Mouse (Mus musculus): ENCODE results near the gene Agfg2.

Agfg2 gene

GRCm38 (mm10) chr5:137684294-137685123, at the start of gene Agfg2:
Agfg2 (minus strand) TSS chr5:137684726.
- DNase-seq: peak; percentile 99

GRCm38 (mm10) chr5:137733638-137734288, 49.2 kb upstream of the Agfg2 start:
- DNase-seq: no peak

- DNase-seq: no peak
Observed at GRCm38 (mm10) chr5:137726767-137727166, 42.2 kb upstream of the Agfg2 start.

- no peak for DNase-seq
Observed at GRCm38 (mm10) chr5:137723840-137724239, 39.3 kb upstream of the Agfg2 start.

- peak; percentile 86 for DNase-seq
Observed at GRCm38 (mm10) chr5:137720558-137721164, 36.1 kb upstream of the Agfg2 start.

GRCm38 (mm10) chr5:137719088-137719487, 34.6 kb upstream of the Agfg2 start:
- DNase-seq: no peak

GRCm38 (mm10) chr5:137718020-137718790, 33.7 kb upstream of the Agfg2 start:
- DNase-seq: no peak

- no peak for DNase-seq
Observed at GRCm38 (mm10) chr5:137715685-137716084, 31.2 kb upstream of the Agfg2 start.

GRCm38 (mm10) chr5:137713454-137713853, 28.9 kb upstream of the Agfg2 start:
- DNase-seq: no peak

GRCm38 (mm10) chr5:137706913-137707633, 22.5 kb upstream of the Agfg2 start:
- DNase-seq: peak; percentile 86

- peak; percentile 70 for DNase-seq
Observed at GRCm38 (mm10) chr5:137705242-137705641, 20.7 kb upstream of the Agfg2 start.

GRCm38 (mm10) chr5:137699850-137700249, 15.3 kb upstream of the Agfg2 start:
- no peak for DNase-seq

- DNase-seq: peak; percentile 54
Observed at GRCm38 (mm10) chr5:137699080-137699479, 14.6 kb upstream of the Agfg2 start.

GRCm38 (mm10) chr5:137695930-137696329, 11.4 kb upstream of the Agfg2 start:
- no peak for DNase-seq

- no peak for DNase-seq
Observed at GRCm38 (mm10) chr5:137694796-137695195, 10.3 kb upstream of the Agfg2 start.

- DNase-seq: peak; percentile 42
Observed at GRCm38 (mm10) chr5:137691881-137692280, 7.4 kb upstream of the Agfg2 start.

- no peak for DNase-seq
Observed at GRCm38 (mm10) chr5:137690531-137690930, 6.0 kb upstream of the Agfg2 start.

GRCm38 (mm10) chr5:137689974-137690373, 5.4 kb upstream of the Agfg2 start:
- peak; percentile 66 for DNase-seq

GRCm38 (mm10) chr5:137686127-137686790, 1.7 kb upstream of the Agfg2 start:
- peak; percentile 64 for DNase-seq

GRCm38 (mm10) chr5:137685653-137686052, 1.1 kb upstream of the Agfg2 start:
- DNase-seq: no peak

GRCm38 (mm10) chr5:137683388-137684293, 885 bp downstream of the Agfg2 start:
- DNase-seq: peak; percentile 56

All from thymus, postnatal 14 days (tissue).